Mouse (Mus musculus) CH12.LX (cell line): ENCODE measurements around the gene Tubd1.

Source experiments
- CTCF ChIP-seq, 2 experiments: IDR thresholded peaks in 1 of 2; conservative IDR thresholded peaks in 1 of 2; 2 replicates each; pipeline ENCODE4 v1.5.1; 2011 to 2012; ENCODE audit warnings: low read depth in 2 of 2, low read length in 2 of 2, improper control_type of control experiment in 1 of 2, inconsistent platforms in 1 of 2, mild to moderate bottlenecking in 1 of 2, moderate library complexity in 1 of 2
- ELF1 ChIP-seq: IDR thresholded peaks from 2 replicates; pipeline ENCODE4 v1.6.1; 2014; ENCODE audit warnings: low read depth, mild to moderate bottlenecking, inconsistent platforms, low read length, improper control_type of control experiment
- EP300 ChIP-seq: IDR thresholded peaks from 2 replicates; pipeline ENCODE4 v1.6.1; 2011; ENCODE audit warnings: low read length, improper control_type of control experiment
- ETS1 ChIP-seq: conservative IDR thresholded peaks from 2 replicates; pipeline ENCODE4 v1.6.1; 2012; ENCODE audit warnings: low read depth, mild to moderate bottlenecking, inconsistent platforms, low read length, improper control_type of control experiment, moderate library complexity
- HCFC1 ChIP-seq: IDR thresholded peaks from 2 replicates; pipeline ENCODE4 v1.6.1; 2012; ENCODE audit warnings: low read depth, mild to moderate bottlenecking, inconsistent platforms, low read length, improper control_type of control experiment
- IRF4 ChIP-seq: IDR thresholded peaks from 2 replicates; pipeline ENCODE4 v1.6.1; 2014; ENCODE audit warnings: low read depth, mild to moderate bottlenecking, inconsistent platforms, low read length, improper control_type of control experiment
- MAFK ChIP-seq: IDR thresholded peaks from 2 replicates; pipeline ENCODE4 v1.6.1; 2011; ENCODE audit warnings: low read length, improper control_type of control experiment; ENCODE audit not compliant: insufficient replicate concordance
- MEF2A ChIP-seq: IDR thresholded peaks from 2 replicates; pipeline ENCODE4 v1.6.1; 2014; ENCODE audit warnings: low read depth, mild to moderate bottlenecking, inconsistent platforms, low read length, improper control_type of control experiment, borderline replicate concordance
- MYC ChIP-seq: IDR thresholded peaks from 2 replicates; pipeline ENCODE4 v1.6.1; 2011; ENCODE audit warnings: low read depth, mild to moderate bottlenecking, improper control_type of control experiment, low read length
- POLR2A ChIP-seq: IDR thresholded peaks from 2 replicates; pipeline ENCODE4 v1.6.1; 2011; ENCODE audit warnings: low read depth, mild to moderate bottlenecking, improper control_type of control experiment, low read length
- ZNF384 ChIP-seq: IDR thresholded peaks from 2 replicates; pipeline ENCODE4 v1.6.1; 2012; ENCODE audit warnings: low read depth, low read length, improper control_type of control experiment, inconsistent platforms

- TF ChIP-seq CTCF (conservative IDR thresholded peaks at IDR 0.05 in 1 of 2, IDR thresholded peaks at IDR 0.05 in 1 of 2; ENCODE audit: low read depth in 2 of 2, low read length in 2 of 2) (no peak), EP300 (peak; percentile 74), ELF1 (0 out of 2 replicates have a peak, but pooled peaks have one; percentile 33), IRF4 (peak; percentile 74), MEF2A (peak; percentile 62; the same call in 1 of the 2 replicates), POLR2A (peak; percentile 52), ZNF384 (peak; percentile 94), HCFC1 (peak; percentile 34; the same call in 1 of the 2 replicates), MAFK (0 out of 2 replicates have a peak, but pooled peaks have one; percentile 29), ETS1 (peak; percentile 69), MYC (no peak)
Observed at GRCm38 (mm10) chr11:86614056-86614530, 69.3 kb downstream of the Tubd1 start.
